Mouse (Mus musculus) layer of hippocampus, adult 9-10 months (tissue): Measurements from ENCODE around the gene Nop58.
A peak's percentile ranks its signal among the peaks of the same experiment; 100 is the strongest.
"Not testable (repeated sequence)": the region's sequence is repeated elsewhere in the genome, so short reads cannot be mapped to it uniquely, and the experiment has no call there.

Experiments used
- DNase-seq: peaks from one replicate; pipeline ENCODE4 v3.0.0; 2022; ENCODE audit warnings: low spot score

Nop58 gene

GRCm38 (mm10) chr1:59684819-59685755 is at the start of gene Nop58:
Gene Nop58 (plus strand): TSS chr1:59684971.
- DNase-seq: peak; percentile 84

GRCm38 (mm10) chr1:59636349-59636748 is 48.4 kb upstream of the Nop58 start:
- DNase-seq: no peak

DNA sequence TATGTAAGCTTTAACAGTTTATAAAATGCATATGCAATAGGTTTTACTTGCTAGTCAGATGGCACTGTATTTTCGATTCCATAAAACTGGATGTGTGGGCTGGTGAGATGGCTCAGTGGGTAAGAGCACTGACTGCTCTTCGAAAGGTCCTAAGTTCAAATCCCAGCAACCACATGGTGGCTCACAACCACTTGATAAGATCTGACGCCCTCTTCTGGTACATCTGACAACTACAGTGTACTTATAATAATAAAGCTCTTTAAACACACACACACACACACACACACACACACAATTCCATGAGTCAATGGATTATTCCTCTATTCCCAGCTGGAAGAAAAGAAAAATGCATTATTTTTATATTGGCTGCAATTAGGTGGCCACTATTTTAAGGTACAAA is 46.4 kb upstream of the Nop58 start:
- DNase-seq: no peak

- no peak for DNase-seq
Observed at GRCm38 (mm10) chr1:59642488-59642887, 42.3 kb upstream of the Nop58 start.

DNA sequence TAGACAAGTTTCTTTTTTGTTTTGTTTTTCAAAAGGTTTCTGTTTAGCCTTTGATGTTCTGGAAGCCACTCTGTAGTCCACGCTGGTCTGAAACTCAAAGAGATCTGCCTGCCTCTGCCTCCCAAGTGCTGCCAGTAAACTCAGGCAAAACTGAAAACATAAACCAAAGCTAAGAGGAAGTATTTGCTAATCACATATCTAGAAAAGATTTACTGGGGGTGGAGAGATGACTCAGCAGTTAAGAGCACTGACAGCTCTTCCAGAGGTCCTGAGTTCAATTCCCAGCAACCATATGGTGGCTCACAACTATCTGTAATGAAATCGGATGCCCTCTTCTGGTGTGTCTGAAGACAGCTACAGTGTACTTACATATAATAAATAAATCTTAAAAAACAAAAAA is 38.3 kb upstream of the Nop58 start:
- DNase-seq: not testable (repeated sequence)

DNA sequence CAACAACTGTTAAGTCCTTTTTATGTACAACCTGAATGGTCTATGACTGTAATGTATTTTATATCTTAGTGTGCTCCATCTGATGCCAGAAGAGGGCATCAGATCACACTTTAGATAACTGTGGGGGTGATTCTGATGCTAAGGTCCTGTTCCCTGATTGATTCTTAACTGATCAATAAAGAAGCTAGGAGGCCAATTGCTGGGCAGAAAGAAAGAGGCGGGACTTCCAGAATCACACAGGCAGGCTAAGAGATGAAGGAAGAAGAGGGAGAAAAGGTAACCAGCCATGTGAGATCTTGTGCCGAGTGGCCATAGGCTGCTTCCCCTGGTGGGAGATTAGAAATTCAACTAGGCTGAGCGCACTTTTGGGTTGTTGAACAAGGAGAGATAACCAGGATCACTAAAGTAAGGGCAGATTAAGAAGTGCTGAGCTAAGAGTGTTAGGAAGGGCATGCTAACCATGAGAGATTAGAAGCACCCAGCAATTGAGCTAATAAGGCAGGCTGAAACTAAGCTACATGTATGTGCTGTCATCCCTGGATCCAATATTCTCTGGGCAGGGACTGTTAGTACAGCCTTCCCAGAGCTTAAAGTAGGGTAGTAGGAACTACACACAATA is 33.5 kb upstream of the Nop58 start:
- DNase-seq: no peak

DNA sequence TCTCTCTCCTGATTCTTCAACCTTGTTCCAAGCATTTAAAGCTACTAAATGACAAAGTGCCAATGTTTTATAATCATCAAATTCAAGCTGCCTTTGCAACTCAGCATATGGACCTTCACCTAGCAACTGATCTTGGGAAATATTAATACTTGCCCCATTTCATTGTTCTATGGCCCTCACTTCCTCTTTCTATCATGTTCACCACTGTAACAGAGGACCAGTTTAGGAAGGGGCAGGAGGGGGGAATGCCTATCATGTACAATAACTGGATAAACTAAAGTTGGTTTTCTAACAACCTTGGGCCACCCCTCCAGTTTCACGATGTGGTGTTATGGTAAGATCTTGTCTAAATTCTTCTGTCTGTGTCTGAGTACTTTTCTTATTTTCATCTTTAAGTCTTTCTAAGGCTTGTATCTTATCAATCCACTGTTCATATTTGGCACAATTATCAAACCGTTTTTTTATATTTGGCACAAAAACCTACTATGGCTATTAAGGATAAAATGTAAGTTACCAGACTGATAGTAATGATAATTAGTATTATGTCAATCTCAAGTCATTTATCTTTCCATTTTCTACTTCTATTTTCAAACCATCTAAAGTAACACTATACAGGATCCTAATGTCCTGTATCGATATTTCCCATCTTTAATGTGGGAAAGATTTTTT is 31.4 kb upstream of the Nop58 start:
- DNase-seq: no peak

GRCm38 (mm10) chr1:59656244-59657171 is 28.3 kb upstream of the Nop58 start:
- no peak for DNase-seq

- DNase-seq: no peak
Observed at GRCm38 (mm10) chr1:59663456-59664135, 21.2 kb upstream of the Nop58 start.

DNA sequence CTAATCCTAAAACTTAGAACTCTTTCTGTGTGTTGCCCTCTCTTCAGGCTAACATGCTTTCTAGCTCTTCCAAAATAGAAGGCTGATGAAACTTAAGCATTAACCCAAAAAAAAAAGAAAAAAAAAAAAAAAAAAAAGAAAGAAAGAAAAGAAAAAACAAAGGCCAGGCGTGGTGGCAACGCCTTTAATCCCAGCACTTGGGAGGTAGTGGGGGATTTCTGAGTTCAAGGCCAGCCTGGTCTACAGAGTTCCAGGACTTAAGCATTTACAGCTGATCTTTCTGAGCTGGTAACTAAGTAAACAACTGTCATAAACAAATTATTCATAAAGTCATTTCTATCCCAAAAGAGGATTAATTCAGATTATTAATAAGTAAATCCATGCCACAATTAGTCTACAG is 15.9 kb upstream of the Nop58 start:
- DNase-seq: no peak

- DNase-seq: no peak
Observed at GRCm38 (mm10) chr1:59669962-59670630, 14.7 kb upstream of the Nop58 start.

DNA sequence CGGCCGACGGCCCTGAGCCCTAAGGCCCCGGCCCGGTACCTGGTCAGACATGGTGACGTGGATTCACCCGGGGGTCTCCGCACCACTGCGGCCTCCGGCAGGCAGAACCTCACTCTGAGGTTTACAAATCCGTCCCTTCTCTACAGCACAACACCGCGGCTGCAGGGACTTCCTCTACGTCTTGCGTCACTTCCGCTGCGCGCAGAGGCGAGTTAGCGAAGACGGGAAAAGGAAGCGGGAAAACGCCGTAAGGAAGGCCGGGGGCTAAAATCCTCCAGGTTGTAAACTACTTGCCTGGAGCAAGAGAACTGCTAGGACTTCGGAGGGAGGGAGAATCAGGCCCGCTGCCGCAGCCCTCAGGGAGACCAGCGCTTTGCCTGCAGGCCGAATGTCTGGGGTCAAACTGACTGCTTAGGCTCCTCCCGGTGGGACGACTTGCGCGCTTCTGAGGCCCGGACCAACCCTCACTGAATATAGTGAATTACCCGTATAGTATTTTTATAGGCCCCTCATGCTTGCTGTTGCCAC is 14.1 kb upstream of the Nop58 start, which contains the start of gene Sumo1:
Gene Sumo1 (minus strand): TSS at position 194 of the 528 bp plus-strand sequence.
- DNase-seq: peak; percentile 68

- DNase-seq: no peak
Observed at GRCm38 (mm10) chr1:59673661-59674060, 11.1 kb upstream of the Nop58 start.

DNA sequence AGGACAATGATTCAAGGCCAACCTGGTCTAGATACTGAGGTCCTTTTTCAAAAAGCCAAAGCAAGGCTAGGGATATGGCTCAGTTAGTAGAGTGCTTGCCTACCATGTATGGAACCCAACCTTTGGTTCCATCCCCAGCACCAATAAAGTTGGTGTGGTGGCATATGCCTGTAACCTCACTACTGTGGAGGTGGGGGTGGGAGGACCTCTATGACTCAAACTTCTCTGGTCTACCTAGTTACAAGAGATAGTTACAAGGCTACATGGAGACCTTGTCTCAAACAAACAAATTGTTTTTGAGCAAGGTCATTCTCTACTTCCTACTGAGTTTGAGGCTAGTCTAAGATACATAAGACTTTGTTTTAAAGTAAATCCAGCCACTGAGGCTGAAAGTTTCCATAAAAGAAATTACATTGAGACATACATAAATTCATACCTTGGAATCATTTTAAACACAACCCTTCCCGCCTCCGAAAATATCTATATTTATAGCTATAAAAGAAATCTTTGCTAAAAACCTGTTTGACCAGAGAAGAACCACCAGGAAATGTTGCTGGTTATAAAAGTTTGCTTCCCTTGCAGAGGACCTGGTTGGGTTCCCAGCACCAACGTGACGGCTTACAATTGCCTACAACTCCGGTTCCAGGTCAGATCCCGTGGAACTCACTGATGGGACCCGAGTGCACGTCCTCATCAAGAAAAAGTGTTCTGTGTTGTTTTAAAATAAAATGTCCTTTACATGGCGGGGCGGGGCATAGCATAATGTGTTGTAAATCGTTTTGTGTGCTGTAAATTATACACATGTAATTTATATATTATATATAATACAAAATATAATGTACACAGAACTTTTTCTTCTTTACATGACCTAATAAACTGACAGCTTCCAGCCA is 599 bp upstream of the Nop58 start:
- DNase-seq: peak; percentile 13

- DNase-seq: no peak
Observed at GRCm38 (mm10) chr1:59687493-59687892, 2.7 kb downstream of the Nop58 start.

GRCm38 (mm10) chr1:59690467-59690866 is 5.7 kb downstream of the Nop58 start:
- DNase-seq: no peak

DNA sequence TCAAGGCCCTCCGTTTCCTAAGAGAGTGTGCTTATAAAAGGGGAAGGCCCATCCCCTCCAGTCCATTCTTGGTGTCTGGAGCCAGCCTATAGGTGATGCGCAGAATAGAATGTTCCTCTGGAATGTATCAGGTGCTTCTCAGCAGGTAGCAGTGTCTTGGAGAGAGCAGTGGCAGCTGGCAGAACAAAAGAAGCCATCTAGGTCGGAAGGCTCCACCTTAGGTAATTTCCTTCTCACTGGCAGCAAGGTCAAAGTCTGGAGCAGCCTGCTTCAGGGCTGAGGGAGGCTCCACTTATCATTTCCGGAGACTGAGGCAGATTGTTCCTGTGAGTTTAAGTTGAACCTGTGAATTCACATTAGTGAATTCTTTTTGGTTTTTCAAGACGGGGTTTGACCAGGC is 13.0 kb downstream of the Nop58 start:
- no peak for DNase-seq

GRCm38 (mm10) chr1:59698207-59698606 is 13.4 kb downstream of the Nop58 start:
- no peak for DNase-seq

- DNase-seq: no peak
Observed at GRCm38 (mm10) chr1:59701766-59702165, 17.0 kb downstream of the Nop58 start.
